Mouse (Mus musculus): ENCODE results near the gene Uchl3. TPM values are rescaled to one million over a fixed set of nuclear protein-coding genes. Genes with fewer than 3 reads are reported as not detected.
A peak's percentile ranks its signal among the peaks of the same experiment; 100 is the strongest.

Gene Uchl3
- 10 to 100 TPM; 29.8 to 30.0 TPM for total RNA-seq (2021)
- long read RNA-seq, experiment 1, partial matches to known transcripts, result 2 of 61 reads
- long read RNA-seq, experiment 1, other reads (novel, unspliced or antisense), result 59 of 61 reads
- long read RNA-seq, experiment 2, partial matches to known transcripts, result 0 of 39 reads
- long read RNA-seq, experiment 2, other reads (novel, unspliced or antisense), result 39 of 39 reads

DNA sequence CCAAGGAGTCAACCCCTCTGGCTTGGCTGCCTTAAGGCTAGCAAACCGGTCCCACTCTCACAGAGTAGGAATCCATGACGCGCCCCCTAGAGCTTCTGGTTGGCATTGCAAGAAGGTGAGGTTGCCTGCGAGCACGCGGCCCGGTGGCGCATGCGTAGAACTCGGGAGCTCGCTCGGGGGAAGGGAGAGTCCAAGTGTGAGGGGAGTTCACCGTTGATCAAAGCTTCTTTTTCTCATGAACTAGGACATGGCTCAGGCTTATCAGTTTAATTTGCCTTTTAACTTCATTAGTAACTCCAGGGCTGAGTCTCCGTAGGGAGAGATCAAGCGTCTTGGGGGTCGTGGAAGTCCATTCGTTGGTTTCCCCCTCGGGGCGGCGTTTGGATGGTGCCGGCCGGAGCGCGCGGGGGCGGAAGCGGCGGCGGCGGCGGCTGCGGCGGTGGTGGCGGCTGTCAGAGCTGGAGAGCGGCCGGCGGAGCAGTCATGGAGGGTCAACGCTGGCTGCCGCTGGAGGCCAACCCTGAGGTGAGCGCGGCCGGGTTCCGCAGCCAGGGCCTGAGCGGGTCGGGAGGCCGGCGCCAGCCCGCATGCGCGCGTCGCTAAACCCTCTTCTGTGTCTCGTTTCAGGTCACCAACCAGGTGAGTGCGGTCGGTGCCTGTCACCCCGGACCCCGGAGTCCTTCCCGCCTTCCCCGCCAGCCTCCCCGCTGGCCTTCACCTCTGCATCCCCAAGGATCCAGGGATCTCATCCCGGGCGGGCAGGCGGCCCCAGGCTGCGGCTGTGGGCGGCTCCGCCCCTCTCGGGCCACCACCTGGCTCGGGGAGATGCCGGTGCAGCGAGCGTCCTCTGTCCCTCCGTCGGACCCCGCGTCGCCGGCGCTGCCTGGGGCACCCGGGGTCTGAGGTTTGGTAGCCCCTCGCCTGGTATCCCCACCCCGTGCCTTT, at the start of gene Uchl3:
TSS of gene Uchl3 (plus strand) at position 387 of the 945 bp plus-strand sequence.
- peak; percentile 97 for DNase-seq (ENCODE audit: low spot score)

DNA sequence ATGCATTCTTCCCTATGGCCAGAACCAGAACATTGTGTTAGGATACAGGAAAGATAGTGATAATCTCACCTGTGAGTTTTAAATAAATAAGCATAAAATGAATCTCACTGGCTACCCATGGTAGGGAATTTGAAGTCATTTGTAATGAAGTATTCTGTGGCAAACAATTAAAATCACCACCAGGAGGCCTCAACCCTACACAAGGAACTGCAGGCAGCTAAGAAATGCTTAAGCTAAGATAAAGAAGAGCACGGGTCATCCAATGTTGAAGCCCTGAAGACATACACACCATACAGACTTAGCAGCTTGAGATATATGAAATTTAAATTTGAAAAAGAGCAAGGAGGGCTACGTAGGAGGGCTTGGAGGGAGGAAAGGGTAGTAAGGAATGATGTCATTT, 47.9 kb upstream of the Uchl3 start:
- no peak for DNase-seq (ENCODE audit: low spot score)

DNA sequence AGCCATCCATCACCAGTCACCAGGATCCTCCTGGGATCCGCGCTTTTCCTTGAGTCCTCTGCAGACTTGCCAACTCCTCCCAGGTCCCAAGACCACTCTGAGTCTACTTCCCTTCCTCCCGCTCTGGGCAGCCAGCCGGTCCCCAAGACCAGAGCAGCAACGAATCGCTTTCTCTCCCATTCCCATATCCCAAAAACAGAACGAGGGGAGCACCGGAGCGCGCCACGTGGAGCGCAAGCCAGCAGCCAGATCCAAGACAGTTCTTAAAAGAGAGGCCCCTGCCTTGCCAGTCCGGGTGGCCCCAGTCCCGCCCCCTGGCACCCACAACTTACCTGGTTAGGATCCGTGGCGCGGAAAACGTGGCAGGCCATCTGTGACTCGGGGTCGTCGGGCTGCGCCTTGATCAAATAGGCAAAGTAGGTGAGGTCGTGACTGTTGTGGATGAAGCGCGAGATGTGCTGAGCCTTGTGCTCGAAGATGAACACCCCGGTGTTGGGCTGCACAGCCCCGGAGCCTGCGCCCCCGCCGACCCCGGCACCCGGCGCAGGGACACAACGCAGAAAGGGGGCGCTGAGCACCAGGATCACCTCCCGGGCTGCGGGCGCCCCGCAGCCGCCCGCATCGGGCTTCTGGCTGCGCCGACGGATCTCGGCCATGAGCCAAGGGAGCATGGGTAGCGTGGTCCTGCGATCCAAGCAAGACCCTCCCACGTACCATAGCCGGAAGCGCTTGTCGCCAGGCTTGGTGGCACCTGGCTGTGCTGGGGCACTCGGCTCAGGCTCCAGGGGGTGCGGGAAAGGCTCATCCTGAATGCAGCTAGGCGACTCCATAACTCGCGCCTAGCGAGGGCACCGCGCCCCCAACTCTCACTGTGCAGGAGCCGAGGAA, 45.9 kb upstream of the Uchl3 start:
- peak; percentile 18 for DNase-seq (ENCODE audit: low spot score)

DNA sequence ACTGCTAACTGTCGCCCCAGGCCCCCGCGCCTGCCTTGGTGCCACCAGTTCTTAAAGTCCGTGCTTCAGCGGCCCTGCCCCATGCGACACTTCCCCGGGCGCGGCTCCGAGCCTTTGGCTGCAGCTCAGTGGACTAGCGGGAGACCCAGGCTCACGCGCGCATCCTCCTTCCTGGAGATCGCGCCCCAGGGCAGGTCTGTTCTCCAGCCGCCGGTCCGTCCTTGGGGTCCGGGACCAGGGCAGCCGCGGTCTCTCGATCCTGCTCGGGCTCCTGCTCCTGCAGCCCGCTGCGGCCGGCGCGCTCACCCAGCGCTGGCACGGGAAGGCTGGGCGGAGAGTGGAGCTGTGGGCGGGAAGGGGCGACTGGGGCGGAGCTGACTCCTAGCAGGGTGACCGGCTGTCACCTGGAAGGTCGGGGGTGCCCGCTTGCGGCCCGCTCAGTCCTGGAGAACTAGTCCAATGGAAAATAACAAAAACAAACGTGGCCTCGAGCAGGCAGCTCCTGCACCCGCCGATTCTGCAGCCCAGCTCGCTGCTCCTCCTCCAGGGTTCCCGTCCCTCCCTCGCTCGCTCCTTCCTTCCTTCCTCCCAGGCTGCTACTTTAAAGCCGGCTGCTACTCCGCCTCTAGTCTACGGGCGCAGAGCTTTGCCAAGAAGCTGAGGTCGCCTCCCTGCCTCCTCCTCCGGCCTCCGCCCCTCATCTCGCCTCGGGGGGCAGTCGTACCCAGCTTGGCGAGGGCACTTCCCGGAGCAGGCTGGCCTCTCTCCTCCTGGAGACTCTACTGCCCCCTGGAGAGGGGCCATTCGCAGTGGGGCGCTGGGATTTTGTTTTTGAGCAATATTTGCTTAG, 45.0 kb upstream of the Uchl3 start, which contains the start of gene Tbc1d4:
TSS of gene Tbc1d4 (minus strand) at position 673 of the 850 bp plus-strand sequence.
- DNase-seq (ENCODE audit: low spot score), result peak; percentile 81

DNA sequence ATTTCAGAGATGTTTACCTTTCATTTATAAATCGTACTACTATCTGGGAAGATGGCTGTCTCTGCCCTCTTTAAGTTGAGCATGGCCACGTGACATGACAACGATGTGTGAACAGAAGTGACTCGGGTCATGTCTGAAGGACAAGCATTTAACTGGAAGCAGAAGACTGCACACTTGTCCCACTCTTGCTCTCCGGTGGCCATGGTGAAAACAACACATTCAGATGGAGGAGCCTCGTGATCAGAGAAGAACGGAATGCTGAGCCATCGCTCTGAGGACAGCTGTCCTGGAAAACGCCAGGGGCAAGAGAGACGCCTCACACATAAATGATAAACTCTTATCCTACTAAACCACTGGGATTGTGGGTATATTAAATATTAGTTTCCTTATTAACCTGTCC, 43.1 kb upstream of the Uchl3 start:
- DNase-seq (ENCODE audit: low spot score), result no peak

DNA sequence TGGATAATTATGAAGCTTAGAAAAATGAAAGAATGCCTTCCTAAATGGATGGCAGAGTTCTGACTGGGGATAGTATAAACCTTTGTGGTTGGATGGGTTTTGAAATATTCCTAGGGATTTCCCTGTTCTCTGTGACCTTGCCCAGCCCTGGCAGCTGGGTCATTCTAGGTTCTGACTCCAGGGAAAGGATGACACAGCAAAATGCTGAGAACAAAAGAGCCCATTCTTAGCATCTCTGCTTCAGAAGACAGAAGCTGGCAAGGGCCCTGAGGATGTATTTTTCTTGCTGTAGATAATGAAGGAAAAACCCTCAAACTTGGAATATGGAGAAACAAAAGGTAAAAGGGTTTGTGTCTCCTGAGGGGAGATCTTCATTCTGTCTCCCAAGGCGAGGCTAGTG, 40.6 kb upstream of the Uchl3 start:
- DNase-seq (ENCODE audit: low spot score), result no peak

DNA sequence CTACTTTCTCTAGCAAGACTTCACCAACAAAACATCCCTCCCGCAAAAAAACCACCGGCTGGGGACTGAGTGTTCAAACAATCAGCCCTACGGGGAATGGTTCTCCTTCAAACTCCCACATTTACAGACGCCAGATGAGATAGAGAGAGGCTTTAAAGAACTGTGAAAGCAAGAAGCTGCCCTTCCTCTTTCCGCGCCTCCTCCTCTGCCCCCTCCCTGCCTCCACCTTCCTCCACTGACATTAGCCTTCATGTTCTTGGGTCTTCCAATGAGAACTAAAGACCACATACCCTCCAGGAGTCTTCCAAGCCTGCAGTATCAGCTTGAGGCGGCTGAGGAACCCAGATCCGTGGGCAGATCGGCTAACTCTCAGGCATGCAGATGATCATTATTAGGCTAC, 37.6 kb upstream of the Uchl3 start:
- DNase-seq (ENCODE audit: low spot score), result no peak

DNA sequence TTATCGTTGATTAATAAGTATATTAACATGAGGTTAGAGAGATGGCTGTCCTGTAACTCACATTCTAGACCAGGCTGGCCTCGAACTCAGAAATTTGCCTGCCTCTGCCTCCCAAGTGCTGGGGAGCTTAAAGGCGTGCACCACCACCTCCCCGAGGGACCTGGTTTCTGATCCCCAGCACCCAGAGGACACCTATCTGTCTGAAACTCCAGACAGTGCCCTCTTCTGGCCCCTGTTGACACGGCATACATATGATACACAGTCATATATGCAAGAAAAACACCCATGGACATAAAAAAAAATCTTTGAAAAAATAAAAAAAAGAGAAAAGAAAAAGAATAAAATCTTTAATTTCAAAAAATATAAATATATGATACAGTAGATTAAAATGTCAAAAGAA, 36.1 kb upstream of the Uchl3 start:
- DNase-seq (ENCODE audit: low spot score), result no peak

DNA sequence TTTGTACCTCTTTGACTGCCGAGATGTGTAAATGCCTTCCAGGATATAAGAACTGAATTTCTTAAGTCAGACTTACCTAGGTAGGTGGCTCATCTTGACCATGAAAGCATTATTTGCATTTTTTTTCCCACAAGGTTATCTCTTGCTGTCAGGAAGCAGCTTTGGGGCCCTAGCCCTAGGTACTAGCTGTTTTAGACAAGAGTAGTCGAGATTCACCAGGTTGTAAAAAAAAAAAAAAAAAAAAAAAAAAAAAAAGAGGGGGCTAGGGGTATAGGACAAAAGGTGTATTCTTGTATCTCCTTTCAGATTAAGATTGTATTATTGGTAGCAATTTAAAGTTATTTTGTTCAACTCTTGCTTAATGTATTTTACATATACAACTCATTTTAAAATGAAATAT, 23.2 kb upstream of the Uchl3 start:
- no peak for DNase-seq (ENCODE audit: low spot score)

DNA sequence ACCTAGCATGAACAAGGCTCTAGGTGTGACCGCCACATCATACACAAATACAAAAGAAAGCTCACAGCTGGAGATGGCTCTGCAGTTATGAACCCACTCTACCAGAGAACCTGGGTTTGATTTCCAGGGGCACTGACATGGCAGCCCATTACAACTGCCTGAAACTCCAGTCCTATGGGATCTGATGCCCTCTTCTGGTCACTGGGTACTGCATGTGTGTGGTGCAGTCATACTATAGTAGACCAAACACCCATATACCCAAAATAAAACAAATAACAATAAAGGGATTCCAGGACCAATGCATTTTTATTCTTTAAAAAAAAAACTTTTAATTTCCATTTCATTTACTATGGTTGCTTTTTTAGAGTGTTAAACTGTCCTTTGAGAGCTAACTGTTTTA, 18.0 kb upstream of the Uchl3 start:
- no peak for DNase-seq (ENCODE audit: low spot score)

DNA sequence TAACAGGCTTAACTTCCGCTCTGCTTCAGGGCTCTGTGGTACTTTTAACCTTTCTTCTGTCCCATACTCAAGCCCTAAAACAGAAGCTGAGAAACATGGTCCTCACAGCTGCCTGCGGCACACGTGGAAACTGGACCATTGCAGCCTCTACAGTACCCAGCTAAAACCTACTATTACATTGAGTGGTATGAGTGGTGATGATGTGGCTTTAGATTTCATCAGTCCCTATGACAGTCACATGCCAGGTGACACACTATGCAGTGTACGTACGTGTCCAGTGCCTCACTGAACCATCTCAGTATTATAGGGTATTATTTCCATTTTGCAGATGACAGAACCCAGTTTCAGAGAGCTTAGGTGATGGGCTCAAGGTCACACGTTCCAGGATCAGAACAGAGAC, 16.4 kb upstream of the Uchl3 start:
- no peak for DNase-seq (ENCODE audit: low spot score)

DNA sequence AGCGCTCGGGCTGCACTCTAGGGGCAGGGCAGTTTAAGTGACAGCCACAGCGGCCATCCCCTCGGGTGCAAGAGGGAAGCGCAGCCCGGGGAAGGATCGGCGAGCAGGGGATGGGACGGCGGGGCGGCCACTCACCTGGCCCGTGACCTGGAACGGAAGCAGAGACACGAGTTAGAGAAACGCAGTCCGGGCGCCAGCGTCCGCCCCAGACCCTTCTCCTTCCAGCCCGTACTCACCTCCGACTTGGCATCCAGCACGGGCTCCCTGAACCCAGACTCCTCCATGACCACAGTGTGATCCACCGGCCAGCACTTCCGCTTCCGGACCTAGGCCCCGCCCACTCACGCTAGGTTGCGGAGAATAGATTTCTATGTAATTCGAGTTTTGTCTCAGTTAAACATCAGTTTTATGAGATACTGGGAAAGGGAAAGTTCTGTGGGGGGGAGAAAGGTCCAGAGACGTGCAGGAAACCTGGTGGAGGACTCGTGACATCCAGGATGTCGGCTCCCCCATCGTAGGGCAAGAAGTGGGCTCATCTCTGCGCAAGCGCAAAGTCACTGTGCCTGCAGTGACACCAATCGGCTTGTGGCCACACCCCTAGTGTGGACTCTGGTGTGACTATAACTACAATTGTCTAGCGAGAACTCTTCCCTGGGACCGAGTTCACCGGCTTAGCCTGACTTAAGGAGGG, 13.5 kb upstream of the Uchl3 start, which contains the start of gene Commd6:
TSS of gene Commd6 (minus strand) at position 534 of the 691 bp plus-strand sequence.
- DNase-seq (ENCODE audit: low spot score), result peak; percentile 93

DNA sequence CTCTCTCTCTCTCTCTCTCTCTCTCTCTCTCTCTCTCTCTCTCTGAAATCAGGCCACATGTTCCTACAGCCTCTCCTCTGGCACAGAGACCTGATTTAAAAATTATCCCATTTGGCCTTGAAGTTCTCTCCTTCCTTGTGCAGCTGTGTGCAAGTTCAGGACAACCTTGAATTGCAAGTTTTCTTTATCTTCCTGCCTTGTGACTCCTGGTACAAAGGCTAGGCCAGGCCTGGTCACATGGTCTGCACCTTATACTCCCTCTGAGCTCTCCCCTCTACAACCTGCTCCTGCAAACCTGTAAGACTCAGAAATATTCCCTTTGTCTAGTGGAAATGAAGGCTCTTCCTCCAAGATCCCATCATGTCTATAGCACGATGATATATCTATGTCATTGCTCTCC, 8.8 kb upstream of the Uchl3 start:
- DNase-seq (ENCODE audit: low spot score), result no peak

DNA sequence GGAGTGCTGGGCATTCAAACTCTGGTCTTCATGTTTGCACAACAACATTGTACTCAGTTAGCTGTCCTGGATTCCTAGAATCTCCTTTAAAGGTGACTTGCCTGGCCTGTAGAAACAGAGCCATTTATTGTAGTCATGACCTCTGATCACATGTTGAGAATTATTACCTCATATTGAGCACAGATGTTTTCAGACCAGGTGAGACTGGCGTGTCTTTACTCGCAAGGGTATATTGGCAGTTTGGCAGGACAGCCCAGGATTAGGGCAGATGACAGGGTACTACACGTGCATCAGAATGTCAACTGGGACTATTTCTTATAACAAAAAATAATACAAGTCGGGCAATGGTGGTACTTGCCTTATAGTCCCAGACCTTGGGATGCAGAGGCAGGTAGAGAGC, 3.2 kb upstream of the Uchl3 start:
- DNase-seq (ENCODE audit: low spot score), result no peak

DNA sequence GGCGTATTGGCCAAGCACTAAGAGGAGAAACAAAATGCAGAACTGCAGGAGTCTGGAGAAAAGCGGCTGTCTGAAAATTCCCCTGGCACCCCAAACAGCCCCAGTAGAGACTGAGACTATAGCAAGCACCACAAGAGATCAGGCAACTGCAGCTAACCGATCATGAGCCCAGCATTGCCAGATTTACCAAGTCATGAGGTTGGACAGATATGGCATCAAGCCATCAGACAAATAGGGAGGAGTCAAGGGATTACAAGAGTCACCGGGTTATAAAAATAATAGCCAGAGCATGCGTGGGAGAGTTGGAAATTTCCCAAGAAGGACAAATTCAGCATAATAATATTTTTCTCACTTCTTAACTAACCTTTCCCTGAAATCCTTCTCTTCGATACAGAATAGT, 1.2 kb upstream of the Uchl3 start:
- no peak for DNase-seq (ENCODE audit: low spot score)

DNA sequence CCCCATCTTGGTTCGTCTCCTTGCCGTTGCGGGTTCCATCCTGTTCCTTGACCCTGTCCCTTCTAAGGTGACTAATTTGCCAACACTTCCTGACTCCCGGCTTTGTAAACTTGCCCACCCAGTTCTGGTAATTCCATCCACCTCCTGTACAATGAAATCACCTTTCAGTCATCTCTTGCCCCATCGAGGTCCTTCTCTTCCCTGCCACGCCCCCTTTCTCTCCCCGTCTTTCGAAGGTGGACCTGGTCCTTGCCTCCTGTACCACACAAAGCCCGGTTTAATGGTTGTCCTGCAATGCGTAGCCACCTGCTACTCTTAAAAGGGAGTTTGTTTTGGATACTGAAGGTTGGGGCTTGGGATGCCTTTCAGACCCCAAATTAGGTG, 751 bp downstream of the Uchl3 start:
- no peak for DNase-seq (ENCODE audit: low spot score)

DNA sequence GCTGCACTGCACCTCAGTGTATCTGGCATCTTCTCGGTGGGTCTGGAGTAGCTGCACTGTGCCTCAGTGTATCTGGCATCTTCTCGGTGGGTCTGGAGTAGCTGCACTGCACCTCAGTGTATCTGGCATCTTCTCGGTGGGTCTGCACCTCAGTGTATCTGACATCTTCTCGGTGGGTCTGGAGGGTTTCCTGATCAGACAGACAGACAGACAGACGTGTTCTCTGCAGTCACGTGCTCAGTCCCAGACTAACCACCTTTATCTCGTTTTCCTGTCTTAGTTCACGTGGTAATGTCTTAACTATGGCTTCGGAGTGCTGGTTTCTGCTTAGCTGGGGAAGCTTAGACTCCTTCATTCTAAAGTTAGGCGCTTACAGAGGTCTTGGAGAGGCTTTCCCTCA, 2.5 kb downstream of the Uchl3 start:
- DNase-seq (ENCODE audit: low spot score), result no peak

DNA sequence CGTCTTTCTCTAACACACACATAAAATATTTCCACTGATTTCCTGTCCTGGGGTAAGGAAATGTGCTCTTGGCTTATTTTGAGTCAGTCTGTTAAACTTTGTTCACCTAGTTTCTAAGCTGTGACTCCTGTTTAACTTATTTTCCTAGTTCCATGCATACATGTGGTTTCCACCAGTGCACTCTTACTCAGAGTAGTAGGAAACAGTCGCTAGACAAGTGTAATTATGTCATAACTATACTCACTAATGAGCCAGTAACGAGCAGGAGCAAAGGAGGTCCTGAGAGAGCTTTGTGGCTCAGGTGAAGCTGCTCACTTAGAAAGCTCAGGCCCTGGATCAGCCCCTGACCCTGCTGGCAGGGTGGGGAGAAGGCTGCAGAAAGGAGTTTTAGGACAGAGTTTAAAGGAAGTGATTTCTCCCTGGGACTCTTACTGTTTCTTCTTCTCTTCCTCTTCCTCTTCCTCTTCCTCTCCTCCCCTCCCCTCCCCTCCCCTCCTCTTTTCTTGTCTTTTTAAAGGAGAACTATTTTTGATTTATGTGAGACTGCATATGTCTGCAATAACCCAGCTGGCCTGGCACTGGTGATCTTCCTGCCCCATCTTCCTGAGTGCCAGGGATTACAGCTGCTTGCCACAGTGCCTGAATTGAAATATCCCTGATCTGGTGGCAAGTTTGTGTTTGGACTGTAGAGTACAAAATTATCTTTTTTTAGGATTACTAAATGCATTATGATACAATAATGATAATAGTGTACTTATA, 8.1 kb downstream of the Uchl3 start:
- no peak for DNase-seq (ENCODE audit: low spot score)

DNA sequence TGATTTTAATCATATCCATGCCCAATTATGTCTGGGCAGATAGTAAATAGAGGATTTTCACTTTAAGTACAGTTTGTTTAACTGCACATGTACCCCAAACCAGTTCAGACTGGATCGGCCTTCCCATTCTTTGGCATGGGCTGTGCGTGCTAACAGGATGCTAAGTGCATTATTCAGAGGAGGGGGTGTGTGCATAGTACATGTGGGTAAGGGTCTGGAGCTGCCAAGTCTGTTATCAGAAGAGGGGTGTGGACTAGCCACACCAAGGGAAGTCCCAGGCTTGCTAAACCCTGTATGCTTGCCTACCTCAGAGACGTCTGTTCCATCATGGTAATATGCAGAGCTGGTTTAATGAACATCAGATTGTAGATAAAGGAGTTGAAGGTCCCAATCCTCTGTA, 10.5 kb downstream of the Uchl3 start:
- DNase-seq (ENCODE audit: low spot score), result no peak

DNA sequence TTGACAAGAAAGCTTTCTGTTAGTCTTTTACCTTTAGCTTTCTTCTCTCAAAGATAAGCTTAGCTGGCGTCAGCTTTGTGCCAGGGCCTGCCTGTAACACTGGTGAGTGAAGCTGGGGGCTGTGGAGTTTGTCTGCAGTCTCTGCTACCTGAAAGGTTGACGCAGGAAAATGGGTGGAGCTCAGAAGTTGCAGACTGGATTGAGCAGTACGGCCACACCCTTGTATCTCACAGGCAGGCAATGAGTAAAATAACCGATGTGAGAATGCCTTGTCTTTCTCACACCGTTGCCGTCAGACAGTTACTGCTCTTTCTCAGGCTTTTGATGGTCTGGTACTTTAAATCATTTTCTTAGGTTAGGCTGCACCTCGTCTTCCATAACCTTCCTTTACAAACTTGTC, 12.3 kb downstream of the Uchl3 start:
- no peak for DNase-seq (ENCODE audit: low spot score)
